Mouse (Mus musculus): ENCODE data around the gene Nkain4. TPM values are rescaled to one million over a fixed set of nuclear protein-coding genes. Genes with fewer than 3 reads are reported as not detected.

Gene Nkain4
- total and polyA plus RNA-seq, 3 experiments, result not detected

DNA sequence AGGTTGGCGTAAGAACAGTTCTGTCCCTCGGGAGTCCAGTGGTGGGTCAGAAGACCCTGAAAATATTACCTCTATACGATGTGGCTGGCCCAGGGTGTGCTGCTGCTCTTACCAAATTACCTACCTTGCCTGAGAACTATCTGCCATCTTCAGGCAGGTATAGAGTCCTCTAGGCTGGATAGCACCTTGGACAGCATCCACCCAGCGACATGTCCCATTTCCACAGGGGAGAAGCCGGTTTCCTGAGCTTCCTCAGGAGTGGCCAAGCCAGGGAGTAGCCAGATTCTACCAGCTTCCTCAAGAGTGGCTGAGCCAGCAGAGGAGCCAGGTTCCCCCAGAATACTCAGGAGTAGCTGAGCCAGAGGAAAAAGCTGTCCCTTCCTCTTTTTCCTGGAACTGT, 69.2 kb downstream of the Nkain4 start:
- TF ChIP-seq TAL1 (IDR thresholded peaks at IDR 0.05; ENCODE audit: low read length), result no peak
- no peak for TF ChIP-seq MYC (IDR thresholded peaks at IDR 0.05; ENCODE audit: low read depth, low read length)
- no peak for TF ChIP-seq SMC3 (IDR thresholded peaks at IDR 0.05; ENCODE audit: low read depth, low read length)
- no peak for TF ChIP-seq SIN3A (IDR thresholded peaks at IDR 0.05; ENCODE audit: low read length)
- TF ChIP-seq CTCF (IDR thresholded peaks at IDR 0.05 in 2 of 3, conservative IDR thresholded peaks at IDR 0.05 in 1 of 3; ENCODE audit: control insufficient read depth in 1 of 3, insufficient read depth in 1 of 3, low read depth in 2 of 3, low read length in 3 of 3, poor library complexity in 1 of 3, severe bottlenecking in 1 of 3), result no peak
- no peak for TF ChIP-seq GATA1 (IDR thresholded peaks at IDR 0.05; ENCODE audit: low read depth, low read length)
- TF ChIP-seq UBTF (IDR thresholded peaks at IDR 0.05; ENCODE audit: borderline replicate concordance, insufficient read depth, low read depth, low read length), result no peak
- no peak for TF ChIP-seq USF1 (IDR thresholded peaks at IDR 0.05; ENCODE audit: low read depth, low read length)
- TF ChIP-seq POLR2AphosphoS5 (IDR thresholded peaks at IDR 0.05; ENCODE audit: borderline replicate concordance, low read depth, low read length), result no peak
- TF ChIP-seq TBP (IDR thresholded peaks at IDR 0.05; ENCODE audit: low read depth, low read length), result no peak
- TF ChIP-seq MEF2A (IDR thresholded peaks at IDR 0.05; ENCODE audit: extremely low read depth, insufficient replicate concordance, low read depth, low read length, poor library complexity, severe bottlenecking), result no peak
- no peak for TF ChIP-seq POLR2A (IDR thresholded peaks at IDR 0.05; ENCODE audit: control insufficient read depth in 1 of 2, insufficient read depth in 1 of 2, low read depth in 1 of 2, low read length in 2 of 2, poor library complexity in 1 of 2)
- no peak for TF ChIP-seq MAZ (IDR thresholded peaks at IDR 0.05; ENCODE audit: low read depth, low read length)
- DNase-seq (ENCODE audit: low read depth, low spot score), result no peak
- Histone ChIP-seq H3K79me2 (ENCODE audit: control insufficient read depth, insufficient read depth, low read length, poor library complexity) (no peaks in the 10 kb centered on the region), H3K4me3 (ENCODE audit: control insufficient read depth in 1 of 2, insufficient read depth in 1 of 2, low read depth in 2 of 2, low read length in 2 of 2) (no peak overlapping the region), H3K4me1 (ENCODE audit: control insufficient read depth in 1 of 2, insufficient read depth in 2 of 2, low read length in 2 of 2) (no peaks in the 10 kb centered on the region), H3K9ac (ENCODE audit: control insufficient read depth, low read depth, low read length, poor library complexity, severe bottlenecking) (no peak overlapping the region), H3K27ac (ENCODE audit: control insufficient read depth, low read depth, low read length) (no peak overlapping the region), H3K36me3 (ENCODE audit: control insufficient read depth in 1 of 2, insufficient read depth in 2 of 2, low read length in 2 of 2) (no peaks in the 10 kb centered on the region), H3K27me3 (ENCODE audit: control insufficient read depth in 1 of 2, insufficient read depth in 2 of 2, low read length in 2 of 2) (peaks cover 0 to 1% of the 10 kb centered on the region in 2 experiments; a peak in 2 of 4 replicates), H3K9me3 (replicated peaks; ENCODE audit: insufficient read depth, low read length) (no peaks in the 10 kb centered on the region)

Other genes with a start within 250 kb of the Nkain4 start
- 27.9 and 30.1 TPM in 2 replicates for gene Dido1, start 244.7 kb downstream of the Nkain4 start, total RNA-seq (2012; rRNA removed)
- 10 to 100 TPM; 17.8 to 35.1 TPM for gene Dido1, start 244.7 kb downstream of the Nkain4 start, polyA plus RNA-seq (2012; ENCODE audit: insufficient read depth in 1 of 2, insufficient read length in 2 of 2, low read depth in 1 of 2, low replicate concordance in 2 of 2, missing spikeins in 1 of 2)
- 42.7 and 52.8 TPM in 2 replicates for gene Gid8, start 244.6 kb downstream of the Nkain4 start, total RNA-seq (2012; rRNA removed)
- gene Gid8, start 244.6 kb downstream of the Nkain4 start, polyA plus RNA-seq (2012; ENCODE audit: insufficient read depth in 1 of 2, insufficient read length in 2 of 2, low read depth in 1 of 2, low replicate concordance in 2 of 2, missing spikeins in 1 of 2), result 10 to 100 TPM in 1 of 2 experiments, not detected in 1; 65.5 TPM
- 6.5 and 6.7 TPM in 2 replicates for gene Slc17a9, start 229.4 kb downstream of the Nkain4 start, total RNA-seq (2012; rRNA removed)
- gene Slc17a9, start 229.4 kb downstream of the Nkain4 start, polyA plus RNA-seq (2012; ENCODE audit: insufficient read depth in 1 of 2, insufficient read length in 2 of 2, low read depth in 1 of 2, low replicate concordance in 2 of 2, missing spikeins in 1 of 2), result 10 to 100 TPM in 1 of 2 experiments, not detected in 1; 16.1 TPM
- not detected in 2 replicates for gene Bhlhe23, start 177.8 kb downstream of the Nkain4 start, total RNA-seq (2012; rRNA removed)
- gene Bhlhe23, start 177.8 kb downstream of the Nkain4 start, polyA plus RNA-seq (2012; ENCODE audit: insufficient read depth in 1 of 2, insufficient read length in 2 of 2, low read depth in 1 of 2, low replicate concordance in 2 of 2, missing spikeins in 1 of 2), result not detected
- 33.0 and 36.8 TPM in 2 replicates for gene Ythdf1, start 33.8 kb downstream of the Nkain4 start, total RNA-seq (2012; rRNA removed)
- gene Ythdf1, start 33.8 kb downstream of the Nkain4 start, polyA plus RNA-seq (2012; ENCODE audit: insufficient read depth in 1 of 2, insufficient read length in 2 of 2, low read depth in 1 of 2, low replicate concordance in 2 of 2, missing spikeins in 1 of 2), result 10 to 100 TPM in 1 of 2 experiments, not detected in 1; 72.2 TPM
- gene Birc7, start 25.7 kb downstream of the Nkain4 start, total RNA-seq (2012; rRNA removed), result not detected in 2 replicates
- not detected for gene Birc7, start 25.7 kb downstream of the Nkain4 start, polyA plus RNA-seq (2012; ENCODE audit: insufficient read depth in 1 of 2, insufficient read length in 2 of 2, low read depth in 1 of 2, low replicate concordance in 2 of 2, missing spikeins in 1 of 2)
- 39.3 and 50.5 TPM in 2 replicates for gene Arfgap1, start 12.5 kb upstream of the Nkain4 start, total RNA-seq (2012; rRNA removed)
- gene Arfgap1, start 12.5 kb upstream of the Nkain4 start, polyA plus RNA-seq (2012; ENCODE audit: insufficient read depth in 1 of 2, insufficient read length in 2 of 2, low read depth in 1 of 2, low replicate concordance in 2 of 2, missing spikeins in 1 of 2), result 10 to 100 TPM in 1 of 2 experiments, not detected in 1; 57.1 TPM
- gene Col20a1, start 31.8 kb upstream of the Nkain4 start, total RNA-seq (2012; rRNA removed), result 0.13 and 0.23 TPM in 2 replicates
- gene Col20a1, start 31.8 kb upstream of the Nkain4 start, polyA plus RNA-seq (2012; ENCODE audit: insufficient read depth in 1 of 2, insufficient read length in 2 of 2, low read depth in 1 of 2, low replicate concordance in 2 of 2, missing spikeins in 1 of 2), result under 1 TPM in 1 of 2 experiments, not detected in 1; 0.40 TPM
- 0.03 and 0.12 TPM in 2 replicates for gene Chrna4, start 88.8 kb upstream of the Nkain4 start, total RNA-seq (2012; rRNA removed)
- not detected for gene Chrna4, start 88.8 kb upstream of the Nkain4 start, polyA plus RNA-seq (2012; ENCODE audit: insufficient read depth in 1 of 2, insufficient read length in 2 of 2, low read depth in 1 of 2, low replicate concordance in 2 of 2, missing spikeins in 1 of 2)
- gene Kcnq2, start 180.6 kb upstream of the Nkain4 start, total RNA-seq (2012; rRNA removed), result 0.13 and 0.19 TPM in 2 replicates
- under 1 TPM in 1 of 2 experiments, not detected in 1; 0.57 TPM for gene Kcnq2, start 180.6 kb upstream of the Nkain4 start, polyA plus RNA-seq (2012; ENCODE audit: insufficient read depth in 1 of 2, insufficient read length in 2 of 2, low read depth in 1 of 2, low replicate concordance in 2 of 2, missing spikeins in 1 of 2)
- gene Eef1a2, start 202.3 kb upstream of the Nkain4 start, total RNA-seq (2012; rRNA removed), result not detected in 2 replicates
- not detected for gene Eef1a2, start 202.3 kb upstream of the Nkain4 start, polyA plus RNA-seq (2012; ENCODE audit: insufficient read depth in 1 of 2, insufficient read length in 2 of 2, low read depth in 1 of 2, low replicate concordance in 2 of 2, missing spikeins in 1 of 2)
- 18.1 and 20.2 TPM in 2 replicates for gene Ppdpf, start 232.5 kb upstream of the Nkain4 start, total RNA-seq (2012; rRNA removed)
- gene Ppdpf, start 232.5 kb upstream of the Nkain4 start, polyA plus RNA-seq (2012; ENCODE audit: insufficient read depth in 1 of 2, insufficient read length in 2 of 2, low read depth in 1 of 2, low replicate concordance in 2 of 2, missing spikeins in 1 of 2), result 10 to 100 TPM in 1 of 2 experiments, not detected in 1; 73.4 TPM
- gene Ptk6, start 248.1 kb upstream of the Nkain4 start, total RNA-seq (2012; rRNA removed), result not detected in 2 replicates
- not detected for gene Ptk6, start 248.1 kb upstream of the Nkain4 start, polyA plus RNA-seq (2012; ENCODE audit: insufficient read depth in 1 of 2, insufficient read length in 2 of 2, low read depth in 1 of 2, low replicate concordance in 2 of 2, missing spikeins in 1 of 2)

All from MEL (cell line).